Mouse (Mus musculus): ENCODE data around the gene Ttll1. TPM values are rescaled to one million over a fixed set of nuclear protein-coding genes. Genes with fewer than 3 reads are reported as not detected.
A peak's percentile ranks its signal among the peaks of the same experiment; 100 is the strongest.

The Ttll1 gene
- total and polyA plus RNA-seq, 2 experiments from 2014 or later: 10.7 to 25.7 TPM

DNA sequence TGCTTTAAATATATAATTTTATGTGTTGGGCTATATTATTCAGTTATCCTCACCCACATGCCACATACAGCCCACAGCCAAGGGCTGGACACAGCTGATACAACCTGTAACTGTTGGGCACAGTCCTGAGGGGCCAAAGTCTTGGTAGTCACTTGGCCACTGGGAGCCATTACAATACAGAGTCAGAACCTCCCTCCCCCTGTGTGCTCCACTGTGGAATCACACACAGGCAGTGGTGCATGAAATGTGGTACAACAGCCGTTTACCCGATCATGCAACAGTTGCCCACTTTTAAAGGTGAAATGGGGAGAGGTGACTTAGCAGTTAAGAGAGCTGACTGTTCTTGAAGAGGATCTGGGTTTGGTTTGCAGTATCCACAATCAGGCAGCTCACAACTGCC is 60.7 kb downstream of the Ttll1 start:
- no peak overlapping the region for H3K27ac ChIP-seq (ENCODE audit: low read depth)
- no peak overlapping the region for H3K9ac ChIP-seq (replicated peaks; ENCODE audit: low read depth, low read length)
- H3K27me3 ChIP-seq (ENCODE audit: control insufficient read depth, insufficient read depth, low read length): no peaks in the 10 kb centered on the region
- ATAC-seq (ENCODE audit: insufficient read depth, low read depth) (no peak), DNase-seq (ENCODE audit: low spot score) (no peak)
- 100% methylated on average over 2 of the region's 2 CpGs for WGBS
- no peak overlapping the region for H3K4me3 ChIP-seq (ENCODE audit: low read depth, low read length)
- H3K36me3 ChIP-seq (replicated peaks; ENCODE audit: control insufficient read depth, insufficient read depth, low read length): no peaks in the 10 kb centered on the region
- TF ChIP-seq CTCF (IDR thresholded peaks at IDR 0.05; ENCODE audit: low read depth) (no peak), EP300 (IDR thresholded peaks at IDR 0.05; ENCODE audit: low read depth) (no peak)
- no peak overlapping the region for H3K4me2 ChIP-seq (ENCODE audit: low read depth, low read length)
- peaks cover 74% of the 10 kb centered on the region for H3K4me1 ChIP-seq (ENCODE audit: control insufficient read depth, insufficient read depth)
- no peaks in the 10 kb centered on the region for H3K9me3 ChIP-seq (replicated peaks; ENCODE audit: control insufficient read depth, low read length)

DNA sequence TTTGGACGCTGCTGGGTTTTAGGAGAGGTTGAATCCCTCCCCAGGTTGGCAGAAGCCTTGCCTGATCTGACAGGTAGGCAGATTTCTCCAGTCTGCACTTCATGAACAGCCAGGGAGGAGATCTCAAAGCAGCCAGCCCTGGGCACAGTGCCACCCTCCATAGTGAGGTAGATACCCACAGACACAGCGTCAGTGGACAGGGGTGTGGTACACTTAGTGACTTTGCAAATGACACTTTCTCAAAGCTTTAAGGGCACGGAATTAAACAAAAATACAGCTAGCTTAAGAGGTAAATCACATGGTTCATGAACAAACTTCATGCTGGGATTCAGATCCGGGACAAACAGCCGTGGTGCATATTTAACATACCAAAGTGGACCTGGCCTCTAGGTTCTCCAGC is 62.0 kb downstream of the Ttll1 start:
- Histone ChIP-seq H3K27ac (ENCODE audit: low read depth) (peak overlapping the region; percentile 87; the same call in 1 of the 2 replicates), H3K4me2 (ENCODE audit: low read depth, low read length) (no peak overlapping the region), H3K27me3 (ENCODE audit: control insufficient read depth, insufficient read depth, low read length) (no peaks in the 10 kb centered on the region), H3K36me3 (replicated peaks; ENCODE audit: control insufficient read depth, insufficient read depth, low read length) (no peaks in the 10 kb centered on the region), H3K9me3 (replicated peaks; ENCODE audit: control insufficient read depth, low read length) (no peaks in the 10 kb centered on the region), H3K4me3 (ENCODE audit: low read depth, low read length) (no peak overlapping the region), H3K4me1 (ENCODE audit: control insufficient read depth, insufficient read depth) (peaks cover 77% of the 10 kb centered on the region), H3K9ac (replicated peaks; ENCODE audit: low read depth, low read length) (no peak overlapping the region)
- no peak for DNase-seq (ENCODE audit: low spot score)
- WGBS: 34% methylated on average over 5 of the region's 5 CpGs
- no peak for ATAC-seq (ENCODE audit: insufficient read depth, low read depth)
- TF ChIP-seq CTCF (IDR thresholded peaks at IDR 0.05; ENCODE audit: low read depth): no peak
- no peak for TF ChIP-seq EP300 (IDR thresholded peaks at IDR 0.05; ENCODE audit: low read depth)

DNA sequence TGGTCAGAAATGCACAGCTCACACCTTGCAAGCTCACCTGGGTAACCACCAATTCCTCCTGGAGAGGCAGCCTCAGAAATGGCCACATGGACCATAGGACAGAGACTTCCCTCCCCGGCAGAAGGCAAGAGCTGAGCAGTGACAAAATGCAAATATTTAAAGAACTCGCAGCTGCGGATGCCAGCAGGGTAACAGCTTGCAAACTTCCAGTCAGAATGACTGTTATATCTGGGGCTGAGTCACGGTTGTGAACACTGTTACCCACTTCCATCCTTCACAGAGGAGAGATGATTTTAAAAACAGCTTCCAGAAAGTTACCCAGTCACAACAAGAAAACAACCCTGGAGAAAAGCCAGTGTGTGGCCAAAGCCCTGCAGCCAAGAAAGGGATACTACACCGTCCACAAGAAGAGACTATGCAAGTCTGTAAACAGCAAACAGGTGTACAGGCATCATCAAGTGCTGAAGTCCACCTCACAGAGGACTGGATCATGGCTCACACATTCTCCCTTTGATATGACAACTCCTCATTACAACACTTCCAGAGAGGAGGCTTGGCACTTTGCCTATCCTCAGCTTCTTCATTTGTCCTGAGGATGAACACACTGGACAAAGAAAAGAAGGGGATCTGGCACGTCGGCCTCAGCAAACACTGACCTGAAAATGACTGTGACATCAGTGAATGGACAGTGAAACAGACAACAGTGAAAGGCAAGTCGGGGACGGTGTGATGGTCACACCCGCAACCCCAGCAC is 62.7 kb downstream of the Ttll1 start:
- Histone ChIP-seq H3K27me3 (ENCODE audit: control insufficient read depth, insufficient read depth, low read length) (no peaks in the 10 kb centered on the region), H3K4me2 (ENCODE audit: low read depth, low read length) (peak overlapping the region; percentile 10; the same call in 1 of the 2 replicates), H3K4me1 (ENCODE audit: control insufficient read depth, insufficient read depth) (peaks cover 74% of the 10 kb centered on the region), H3K9ac (replicated peaks; ENCODE audit: low read depth, low read length) (no peak overlapping the region), H3K36me3 (replicated peaks; ENCODE audit: control insufficient read depth, insufficient read depth, low read length) (no peaks in the 10 kb centered on the region), H3K27ac (ENCODE audit: low read depth) (peak overlapping the region; percentile 87), H3K9me3 (replicated peaks; ENCODE audit: control insufficient read depth, low read length) (no peaks in the 10 kb centered on the region), H3K4me3 (ENCODE audit: low read depth, low read length) (no peak overlapping the region)
- TF ChIP-seq CTCF (IDR thresholded peaks at IDR 0.05; ENCODE audit: low read depth): no peak
- TF ChIP-seq EP300 (IDR thresholded peaks at IDR 0.05; ENCODE audit: low read depth): 0 out of 2 replicates have a peak, but pooled peaks have one; percentile 26
- 24% methylated on average over 10 of the region's 10 CpGs for WGBS
- DNase-seq (ENCODE audit: low spot score) (no peak), ATAC-seq (ENCODE audit: insufficient read depth, low read depth) (no peak)

DNA sequence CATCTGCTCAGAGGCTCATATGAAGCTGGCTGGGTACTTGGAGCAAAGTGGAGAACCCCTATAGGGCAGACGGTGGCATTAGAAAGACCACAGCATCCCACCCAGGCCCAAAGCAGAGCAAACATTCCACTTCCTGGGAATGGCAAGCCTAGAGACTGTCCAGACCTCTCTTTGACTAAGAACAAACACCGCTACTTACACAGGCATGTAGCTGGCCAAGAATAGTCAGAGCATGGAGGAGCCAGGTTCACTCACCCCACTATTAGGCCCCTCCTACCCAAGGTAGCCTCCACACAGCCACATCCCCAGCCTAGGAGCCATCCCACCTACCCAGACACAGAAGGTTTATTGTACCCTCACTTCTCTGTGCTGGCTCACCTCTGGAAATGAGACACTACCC is 64.8 kb downstream of the Ttll1 start:
- TF ChIP-seq CTCF (IDR thresholded peaks at IDR 0.05; ENCODE audit: low read depth) (no peak), EP300 (IDR thresholded peaks at IDR 0.05; ENCODE audit: low read depth) (no peak)
- Histone ChIP-seq H3K4me1 (ENCODE audit: control insufficient read depth, insufficient read depth) (peaks cover 77% of the 10 kb centered on the region), H3K27ac (ENCODE audit: low read depth) (peak overlapping the region; percentile 87), H3K9ac (replicated peaks; ENCODE audit: low read depth, low read length) (no peak overlapping the region), H3K4me3 (ENCODE audit: low read depth, low read length) (no peak overlapping the region), H3K9me3 (replicated peaks; ENCODE audit: control insufficient read depth, low read length) (no peaks in the 10 kb centered on the region), H3K36me3 (replicated peaks; ENCODE audit: control insufficient read depth, insufficient read depth, low read length) (no peaks in the 10 kb centered on the region), H3K4me2 (ENCODE audit: low read depth, low read length) (peak overlapping the region; percentile 22; the same call in 1 of the 2 replicates), H3K27me3 (ENCODE audit: control insufficient read depth, insufficient read depth, low read length) (no peaks in the 10 kb centered on the region)
- WGBS: 20% methylated on average over 2 of the region's 2 CpGs
- DNase-seq (ENCODE audit: low spot score): peak; percentile 85
- ATAC-seq (ENCODE audit: insufficient read depth, low read depth): peak; percentile 82

- H3K27ac ChIP-seq (ENCODE audit: low read depth): peak overlapping the region; percentile 87
- no peaks in the 10 kb centered on the region for H3K36me3 ChIP-seq (replicated peaks; ENCODE audit: control insufficient read depth, insufficient read depth, low read length)
- WGBS: 63% methylated on average over 5 of the region's 5 CpGs
- H3K9me3 ChIP-seq (replicated peaks; ENCODE audit: control insufficient read depth, low read length): no peaks in the 10 kb centered on the region
- H3K4me2 ChIP-seq (ENCODE audit: low read depth, low read length): peak overlapping the region; percentile 22; the same call in 1 of the 2 replicates
- peaks cover 81% of the 10 kb centered on the region for H3K4me1 ChIP-seq (ENCODE audit: control insufficient read depth, insufficient read depth)
- TF ChIP-seq CTCF (IDR thresholded peaks at IDR 0.05; ENCODE audit: low read depth) (no peak), EP300 (IDR thresholded peaks at IDR 0.05; ENCODE audit: low read depth) (no peak)
- H3K4me3 ChIP-seq (ENCODE audit: low read depth, low read length): no peak overlapping the region
- no peak for DNase-seq (ENCODE audit: low spot score)
- ATAC-seq (ENCODE audit: insufficient read depth, low read depth): no peak
- no peaks in the 10 kb centered on the region for H3K27me3 ChIP-seq (ENCODE audit: control insufficient read depth, insufficient read depth, low read length)
- no peak overlapping the region for H3K9ac ChIP-seq (replicated peaks; ENCODE audit: low read depth, low read length)
These were observed 65.3 kb downstream of the Ttll1 start for GRCm38 (mm10) chr15:83445383-83445782.

Data from heart, postnatal 0 days (tissue).